Mouse (Mus musculus) G1E (cell line): ENCODE data around the gene Pbx3.

Experiments
- CTCF ChIP-seq: IDR thresholded peaks from 2 replicates; pipeline ENCODE4 v1.5.1; 2012; ENCODE audit warnings: low read depth, low read length, inconsistent platforms, mixed read lengths
- GATA1 ChIP-seq: IDR thresholded peaks from 2 replicates; pipeline ENCODE4 v1.6.1; 2012; ENCODE audit warnings: borderline replicate concordance, low read length, inconsistent platforms, mixed read lengths
- GATA2 ChIP-seq: IDR thresholded peaks from 2 replicates; pipeline ENCODE4 v1.6.1; 2012; ENCODE audit warnings: low read depth, low read length, inconsistent platforms, borderline replicate concordance
- TAL1 ChIP-seq: conservative IDR thresholded peaks from 2 replicates; pipeline ENCODE4 v1.6.1; 2012; ENCODE audit warnings: low read depth, low read length, inconsistent platforms, mixed read lengths

GRCm38 (mm10) chr2:34370349-34370724 is 2.6 kb downstream of the Pbx3 start:
- TF ChIP-seq CTCF (no peak), TAL1 (no peak), GATA2 (no peak), GATA1 (no peak)
